Mouse (Mus musculus) urinary bladder, postnatal 4 days (tissue): ENCODE data around the gene Chrna1.

Experiments used
- DNase-seq, 2 experiments: peaks; one replicate each; pipeline ENCODE4 v3.0.0; 2021 to 2022; ENCODE audit warnings: low spot score in 2 of 2

The Chrna1 gene

GRCm38 (mm10) chr2:73521737-73522136 lies 58.4 kb downstream of the Chrna1 start:
- DNase-seq: no peak

DNA sequence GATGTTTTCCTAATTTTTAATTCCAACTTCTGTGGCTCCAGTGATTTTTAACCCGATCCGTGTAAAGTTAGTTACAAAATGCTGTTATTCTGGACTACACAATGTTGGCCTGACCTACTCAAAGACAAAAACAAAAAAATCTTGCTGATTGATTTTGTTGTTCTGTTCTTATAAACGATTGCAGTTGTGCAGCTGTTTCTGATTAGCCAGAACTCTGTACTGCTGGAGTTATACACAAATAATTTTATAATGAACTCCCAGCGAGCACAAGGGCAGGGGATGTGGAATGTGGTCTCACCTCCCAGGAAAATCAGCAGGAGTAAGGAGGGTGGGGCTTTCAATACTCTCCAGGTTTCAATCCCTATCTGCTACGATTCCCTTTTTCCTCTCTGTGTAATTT lies 61.2 kb downstream of the Chrna1 start:
- DNase-seq: no peak

GRCm38 (mm10) chr2:73518311-73518710 lies 61.8 kb downstream of the Chrna1 start:
- no peak for DNase-seq

DNA sequence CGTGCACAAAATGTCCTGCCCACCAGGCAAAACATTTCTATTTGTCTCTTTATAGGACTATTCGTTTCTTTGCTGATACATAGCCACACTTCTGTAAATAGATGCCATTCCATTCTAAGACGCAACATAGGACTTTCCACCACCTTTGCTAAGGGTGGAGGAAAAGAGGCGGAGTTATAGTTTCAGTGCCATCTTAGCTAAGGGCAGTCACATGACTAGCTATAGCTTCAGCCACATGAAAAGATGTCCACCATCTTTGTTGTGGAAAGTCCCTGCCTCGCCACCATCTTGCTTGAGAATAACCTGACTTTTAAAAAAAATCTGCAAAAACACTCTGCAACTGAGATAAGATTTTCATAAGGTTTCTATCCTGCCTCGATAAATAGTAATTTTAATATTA lies 66.0 kb downstream of the Chrna1 start:
- DNase-seq: no peak
